Mouse (Mus musculus): ENCODE data around the gene Eif5a. TPM values are rescaled to one million over a fixed set of nuclear protein-coding genes. Genes with fewer than 3 reads are reported as not detected.

The Eif5a gene
- total RNA-seq, 2 experiments from 2014 or later: 598 to 600 TPM

DNA sequence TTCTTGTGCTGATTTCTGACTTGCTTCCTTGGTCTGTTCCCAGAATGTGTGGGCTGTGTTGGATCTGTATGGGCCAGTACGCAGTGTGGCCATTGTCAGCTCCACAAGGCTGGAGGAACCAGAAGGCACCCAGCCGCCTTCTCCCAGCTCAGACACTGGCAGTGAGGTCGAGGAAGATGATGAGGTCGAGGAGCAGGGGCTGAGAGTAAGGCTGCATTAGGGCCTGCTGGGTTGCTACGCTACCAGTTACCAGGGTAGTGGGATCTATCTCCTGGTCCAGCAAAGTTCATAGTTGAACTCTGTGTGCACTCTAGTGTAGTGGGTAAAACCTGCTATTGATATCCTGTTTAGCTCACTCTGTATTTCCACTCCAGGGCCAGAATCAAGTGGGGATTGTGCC, 12.6 kb downstream of the Eif5a start:
- DNase-seq (ENCODE audit: low spot score in 2 of 2): no peak

DNA sequence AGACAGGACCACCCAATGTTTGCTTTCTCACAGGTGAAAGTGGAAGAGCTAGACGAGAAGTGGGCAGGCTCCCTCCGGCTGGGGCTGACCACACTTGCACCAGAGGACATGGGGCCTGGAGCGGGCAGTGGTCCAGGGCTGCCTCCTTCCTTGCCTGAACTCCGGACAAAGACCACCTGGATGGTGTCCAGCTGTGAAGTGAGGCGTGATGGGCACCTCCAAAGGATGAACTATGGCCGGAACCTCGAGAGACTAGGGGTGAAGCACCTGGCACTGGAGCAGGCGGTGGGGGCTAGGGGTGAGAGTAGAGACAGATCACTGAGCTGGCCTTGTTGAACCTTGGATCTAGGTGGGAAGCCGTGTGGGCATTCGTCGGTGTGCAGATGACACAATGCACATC, 13.1 kb downstream of the Eif5a start:
- DNase-seq (ENCODE audit: low spot score in 2 of 2): no peak

- no peak for DNase-seq (ENCODE audit: low spot score in 2 of 2)
These were observed 17.4 kb downstream of the Eif5a start for GRCm38 (mm10) chr11:69904311-69904710.

- no peak for DNase-seq (ENCODE audit: low spot score in 2 of 2)
These were observed 18.8 kb downstream of the Eif5a start for GRCm38 (mm10) chr11:69902972-69903371.

DNA sequence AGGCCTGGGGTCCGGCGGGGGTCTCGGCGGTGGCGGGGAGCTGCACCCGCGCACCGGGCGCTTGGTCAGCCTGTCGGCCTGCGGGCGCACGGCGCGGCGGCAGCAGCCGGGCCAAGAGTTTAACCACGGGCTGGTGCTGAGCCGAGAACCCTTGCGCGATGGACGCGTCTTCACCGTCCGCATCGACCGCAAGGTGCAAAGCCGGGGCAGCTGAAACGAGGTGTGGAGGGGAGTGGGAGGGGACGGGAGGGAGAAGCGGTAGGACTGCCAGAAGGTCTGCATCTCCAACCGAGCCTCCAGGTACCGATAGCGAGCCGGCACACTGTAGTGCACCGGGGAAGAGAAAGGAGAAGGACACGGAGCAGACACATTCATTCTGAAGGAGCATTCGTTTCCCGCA, 19.8 kb downstream of the Eif5a start:
- no peak for DNase-seq (ENCODE audit: low spot score in 2 of 2)

DNA sequence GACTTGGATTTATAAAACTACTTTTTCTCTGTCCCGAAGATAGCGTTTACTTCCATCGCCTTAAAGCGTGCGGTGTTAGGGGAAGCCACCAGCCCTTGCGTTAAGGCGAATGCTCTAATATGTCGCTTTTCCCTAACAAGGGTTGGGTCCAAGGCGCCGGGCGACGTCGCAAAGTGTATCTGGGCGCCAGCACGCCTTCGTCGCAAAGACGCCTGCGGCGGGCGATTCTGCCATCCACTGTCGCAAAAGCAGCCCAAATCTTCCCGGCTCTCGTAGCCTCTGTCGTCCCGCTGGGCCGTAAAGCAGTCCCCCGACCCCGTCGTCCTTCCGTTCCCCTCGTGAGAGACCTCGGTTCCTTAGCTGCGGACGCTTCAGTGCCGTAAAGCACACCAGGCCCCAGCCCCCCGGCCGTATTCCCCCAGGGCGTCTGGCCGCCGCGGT, 20.3 kb downstream of the Eif5a start:
- peak; percentile 68 to 87 for DNase-seq (ENCODE audit: low spot score in 2 of 2)

GRCm38 (mm10) chr11:69900471-69901405, 21.0 kb downstream of the Eif5a start, which contains the start of the genes 2810408A11Rik and Neurl4:
Gene 2810408A11Rik, minus strand, starts transcription at chr11:69900987.
Gene Neurl4, plus strand, starts transcription at chr11:69901072.
- DNase-seq (ENCODE audit: low spot score in 2 of 2): peak; percentile 47 to 78

GRCm38 (mm10) chr11:69899870-69900269, 21.9 kb downstream of the Eif5a start:
- no peak for DNase-seq (ENCODE audit: low spot score in 2 of 2)

GRCm38 (mm10) chr11:69895291-69895690, 26.5 kb downstream of the Eif5a start, which contains the start of gene Acap1:
Gene Acap1, minus strand, starts transcription at chr11:69895539.
- no peak for DNase-seq (ENCODE audit: low spot score in 2 of 2)

- DNase-seq (ENCODE audit: low spot score in 2 of 2): no peak
These were observed 27.1 kb downstream of the Eif5a start for GRCm38 (mm10) chr11:69894671-69895070.

DNA sequence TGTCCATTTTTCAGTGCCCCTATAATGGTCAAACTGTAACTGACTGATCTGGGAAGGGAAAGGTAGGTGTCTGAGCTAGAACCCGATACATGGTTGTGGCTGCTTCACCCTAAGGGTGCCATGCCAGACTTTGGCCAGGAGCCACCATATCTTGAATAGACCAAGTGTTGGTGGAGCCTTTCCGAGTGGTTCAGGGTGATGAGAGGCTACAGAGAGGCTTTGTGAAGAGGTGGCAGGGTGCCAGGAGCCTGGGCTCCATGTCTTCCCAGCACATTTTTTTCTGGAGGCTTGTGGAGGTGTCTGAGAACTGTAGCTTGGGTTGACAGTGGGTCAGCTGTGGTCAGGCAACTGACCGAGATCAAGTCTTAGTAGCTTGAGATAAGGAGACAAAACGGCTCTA, 30.3 kb downstream of the Eif5a start:
- no peak for DNase-seq (ENCODE audit: low spot score in 2 of 2)

- no peak for DNase-seq (ENCODE audit: low spot score in 2 of 2)
These were observed 34.7 kb downstream of the Eif5a start for GRCm38 (mm10) chr11:69886907-69887635.

GRCm38 (mm10) chr11:69884663-69885062, 37.1 kb downstream of the Eif5a start:
- no peak for DNase-seq (ENCODE audit: low spot score in 2 of 2)

- DNase-seq (ENCODE audit: low spot score in 2 of 2): no peak
These were observed 37.5 kb downstream of the Eif5a start for GRCm38 (mm10) chr11:69884240-69884639.

- DNase-seq (ENCODE audit: low spot score in 2 of 2): no peak
These were observed 38.1 kb downstream of the Eif5a start for GRCm38 (mm10) chr11:69883527-69884151.

DNA sequence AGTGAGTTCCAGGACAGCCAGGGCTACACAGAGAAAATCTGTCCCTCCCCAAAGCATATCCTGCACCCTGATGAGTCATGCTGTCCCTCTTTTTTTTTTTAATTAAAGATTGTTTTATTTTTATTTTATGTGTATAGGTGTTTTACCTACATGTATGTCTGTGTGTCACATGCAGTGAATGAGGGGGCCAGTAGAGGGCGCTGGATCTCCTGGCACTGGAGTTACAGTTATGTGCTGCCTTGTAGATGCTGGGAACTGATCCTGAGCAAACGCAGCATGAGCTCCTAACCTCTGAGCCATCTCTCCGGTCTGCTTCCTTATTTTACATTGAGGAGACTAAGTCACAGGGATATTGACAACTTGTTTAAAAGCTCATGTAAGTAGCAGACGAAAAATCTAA, 38.7 kb downstream of the Eif5a start:
- no peak for DNase-seq (ENCODE audit: low spot score in 2 of 2)

- no peak for DNase-seq (ENCODE audit: low spot score in 2 of 2)
These were observed 39.7 kb downstream of the Eif5a start for GRCm38 (mm10) chr11:69881787-69882670.

- DNase-seq (ENCODE audit: low spot score in 2 of 2): peak; percentile 67 to 83
These were observed 40.7 kb downstream of the Eif5a start, which contains the start of gene Kctd11 for GRCm38 (mm10) chr11:69880853-69881603. Gene Kctd11, minus strand, starts transcription at chr11:69881406.

- peak; percentile 40 to 57 for DNase-seq (ENCODE audit: low spot score in 2 of 2)
These were observed 41.3 kb downstream of the Eif5a start for GRCm38 (mm10) chr11:69880506-69880852.

GRCm38 (mm10) chr11:69879711-69880110, 42.0 kb downstream of the Eif5a start:
- DNase-seq (ENCODE audit: low spot score in 2 of 2): no peak
